Mouse (Mus musculus) R1 (cell line): Measurements from ENCODE around the gene Ntm.

ENCODE experiments used
- DNase-seq: peaks from one replicate; pipeline ENCODE4 v3.0.0-alpha.2; 2018; ENCODE audit warnings: low read depth, low spot score

The Ntm gene

GRCm38 (mm10) chr9:29661468-29662145 is 301.3 kb downstream of the Ntm start:
- peak; percentile 34 for DNase-seq

- no peak for DNase-seq
Measured at GRCm38 (mm10) chr9:29660059-29660613, 302.8 kb downstream of the Ntm start.

- DNase-seq = peak; percentile 53
Measured at GRCm38 (mm10) chr9:29657761-29658465, 305.0 kb downstream of the Ntm start.

GRCm38 (mm10) chr9:29654885-29655284 is 308.1 kb downstream of the Ntm start:
- peak; percentile 67 for DNase-seq

- DNase-seq = no peak
Measured at GRCm38 (mm10) chr9:29653678-29654235, 309.2 kb downstream of the Ntm start.

GRCm38 (mm10) chr9:29652854-29653253 is 310.1 kb downstream of the Ntm start:
- no peak for DNase-seq

- no peak for DNase-seq
Measured at GRCm38 (mm10) chr9:29651856-29652255, 311.1 kb downstream of the Ntm start.

- DNase-seq = peak; percentile 53
Measured at GRCm38 (mm10) chr9:29651226-29651625, 311.7 kb downstream of the Ntm start.

GRCm38 (mm10) chr9:29650679-29651078 is 312.3 kb downstream of the Ntm start:
- DNase-seq = peak; percentile 74

GRCm38 (mm10) chr9:29650266-29650665 is 312.7 kb downstream of the Ntm start:
- no peak for DNase-seq

GRCm38 (mm10) chr9:29648256-29648655 is 314.7 kb downstream of the Ntm start:
- DNase-seq = no peak

GRCm38 (mm10) chr9:29647764-29648163 is 315.2 kb downstream of the Ntm start:
- no peak for DNase-seq

- DNase-seq = no peak
Measured at GRCm38 (mm10) chr9:29645796-29646400, 317.0 kb downstream of the Ntm start.

- DNase-seq = peak; percentile 75
Measured at GRCm38 (mm10) chr9:29642997-29643657, 319.8 kb downstream of the Ntm start.

GRCm38 (mm10) chr9:29637335-29637734 is 325.6 kb downstream of the Ntm start:
- DNase-seq = no peak

- DNase-seq = no peak
Measured at GRCm38 (mm10) chr9:29617181-29617580, 345.8 kb downstream of the Ntm start.

- DNase-seq = peak; percentile 88
Measured at GRCm38 (mm10) chr9:29612020-29612612, 350.8 kb downstream of the Ntm start.

- DNase-seq = peak; percentile 3
Measured at GRCm38 (mm10) chr9:29610867-29611266, 352.1 kb downstream of the Ntm start.

- no peak for DNase-seq
Measured at GRCm38 (mm10) chr9:29597665-29598064, 365.3 kb downstream of the Ntm start.

- DNase-seq = no peak
Measured at GRCm38 (mm10) chr9:29595321-29595720, 367.6 kb downstream of the Ntm start.
